Mouse (Mus musculus) MEL (cell line): ENCODE data around the gene Pip4k2b. TPM values are rescaled to one million over a fixed set of nuclear protein-coding genes. Genes with fewer than 3 reads are reported as not detected.
A peak's percentile ranks its signal among the peaks of the same experiment; 100 is the strongest.

ENCODE experiments used
- DNase-seq: peaks from one replicate; pipeline ENCODE4 v3.0.0; 2011; ENCODE audit warnings: low read depth, low spot score
- H3K27ac ChIP-seq: 2 replicates; pipeline ENCODE4 v1.5.1; 2012; ENCODE audit warnings: low read depth, mild to moderate bottlenecking, control low read depth, low read length, moderate library complexity; ENCODE audit not compliant: control insufficient read depth
- H3K27me3 ChIP-seq, 2 experiments: fragments of 150-350 bp in 1 of 2; sonication (generic) in 1 of 2; 2 replicates each; pipeline ENCODE4 v1.6.1; 2012; ENCODE audit warnings: low read length in 2 of 2, mild to moderate bottlenecking in 2 of 2, improper control_type of control experiment in 1 of 2, moderate library complexity in 1 of 2; ENCODE audit not compliant: insufficient read depth in 2 of 2, control insufficient read depth in 1 of 2
- H3K36me3 ChIP-seq, 2 experiments: 2 replicates each; pipeline ENCODE4 v1.6.1; 2012 to 2014; ENCODE audit warnings: low read length in 2 of 2, improper control_type of control experiment in 1 of 2, inconsistent platforms in 1 of 2, mild to moderate bottlenecking in 1 of 2; ENCODE audit not compliant: insufficient read depth in 2 of 2, control insufficient read depth in 1 of 2
- H3K4me1 ChIP-seq, 2 experiments: fragments of 150-350 bp in 1 of 2; sonication (generic) in 1 of 2; 2 replicates each; pipeline ENCODE4 v1.6.1; 2012; ENCODE audit warnings: low read length in 2 of 2, improper control_type of control experiment in 1 of 2, mild to moderate bottlenecking in 1 of 2; ENCODE audit not compliant: insufficient read depth in 2 of 2, control insufficient read depth in 1 of 2
- H3K4me3 ChIP-seq, 2 experiments: fragments of 150-350 bp in 1 of 2; sonication (generic) in 1 of 2; 2 replicates each; pipeline ENCODE4 v1.5.1; 2012; ENCODE audit warnings: low read depth in 2 of 2, low read length in 2 of 2, mild to moderate bottlenecking in 2 of 2, moderate library complexity in 2 of 2, control low read depth in 1 of 2, improper control_type of control experiment in 1 of 2; ENCODE audit not compliant: control insufficient read depth in 1 of 2, insufficient read depth in 1 of 2
- H3K79me2 ChIP-seq: 2 replicates; pipeline ENCODE4 v1.6.1; 2012; ENCODE audit warnings: mild to moderate bottlenecking, low read length, moderate library complexity; ENCODE audit not compliant: control insufficient read depth, poor library complexity, insufficient read depth
- H3K9ac ChIP-seq: 2 replicates; pipeline ENCODE4 v1.6.1; 2012; ENCODE audit warnings: low read depth, mild to moderate bottlenecking, control low read depth, low read length, moderate library complexity; ENCODE audit not compliant: control insufficient read depth, poor library complexity, severe bottlenecking
- H3K9me3 ChIP-seq: fragments of 150-350 bp; sonication (generic); replicated peaks from 2 replicates; pipeline ENCODE4 v1.6.1; 2012; ENCODE audit warnings: mild to moderate bottlenecking, low read length, improper control_type of control experiment, moderate library complexity; ENCODE audit not compliant: insufficient read depth
- BHLHE40 ChIP-seq: IDR thresholded peaks from 2 replicates; pipeline ENCODE4 v1.6.1; 2012; ENCODE audit warnings: low read depth, mild to moderate bottlenecking, inconsistent platforms, low read length, improper control_type of control experiment, borderline replicate concordance
- CTCF ChIP-seq, 3 experiments: IDR thresholded peaks in 2 of 3; conservative IDR thresholded peaks in 1 of 3; 2 replicates each; pipeline ENCODE4 v1.5.1; 2011 to 2012; ENCODE audit warnings: low read length in 3 of 3, low read depth in 2 of 3, mild to moderate bottlenecking in 2 of 3, improper control_type of control experiment in 1 of 3, inconsistent platforms in 1 of 3, mixed read lengths in 1 of 3, moderate library complexity in 1 of 3; ENCODE audit not compliant: control insufficient read depth in 1 of 3, insufficient read depth in 1 of 3, poor library complexity in 1 of 3, severe bottlenecking in 1 of 3
- EP300 ChIP-seq, 2 experiments: IDR thresholded peaks; 2 replicates each; pipeline ENCODE4 v1.6.1; 2011; ENCODE audit warnings: improper control_type of control experiment in 2 of 2, low read length in 2 of 2, low read depth in 1 of 2, mild to moderate bottlenecking in 1 of 2
- GABPA ChIP-seq: IDR thresholded peaks from 2 replicates; pipeline ENCODE4 v1.6.1; 2012; ENCODE audit warnings: low read depth, mild to moderate bottlenecking, inconsistent platforms, low read length, improper control_type of control experiment, moderate library complexity
- GATA1 ChIP-seq: IDR thresholded peaks from 2 replicates; pipeline ENCODE4 v1.6.1; 2011; ENCODE audit warnings: low read depth, low read length, improper control_type of control experiment
- HCFC1 ChIP-seq: IDR thresholded peaks from 2 replicates; pipeline ENCODE4 v1.6.1; 2012; ENCODE audit warnings: low read depth, mild to moderate bottlenecking, inconsistent platforms, low read length, improper control_type of control experiment, moderate library complexity
- JUND ChIP-seq: IDR thresholded peaks from 2 replicates; pipeline ENCODE4 v1.6.1; 2011; ENCODE audit warnings: low read depth, mild to moderate bottlenecking, improper control_type of control experiment, low read length
- MAFK ChIP-seq: IDR thresholded peaks from 2 replicates; pipeline ENCODE4 v1.6.1; 2011; ENCODE audit warnings: low read depth, mild to moderate bottlenecking, low read length, improper control_type of control experiment, borderline replicate concordance
- MAX ChIP-seq: IDR thresholded peaks from 2 replicates; pipeline ENCODE4 v1.6.1; 2011; ENCODE audit warnings: low read length, improper control_type of control experiment
- MAZ ChIP-seq: IDR thresholded peaks from 2 replicates; pipeline ENCODE4 v1.6.1; 2012; ENCODE audit warnings: low read depth, mild to moderate bottlenecking, inconsistent platforms, low read length, improper control_type of control experiment
- MXI1 ChIP-seq: IDR thresholded peaks from 2 replicates; pipeline ENCODE4 v1.6.1; 2011; ENCODE audit warnings: mild to moderate bottlenecking, low read depth, low read length, improper control_type of control experiment
- MYB ChIP-seq: IDR thresholded peaks from 2 replicates; pipeline ENCODE4 v1.6.1; 2011; ENCODE audit warnings: mild to moderate bottlenecking, low read depth, low read length, improper control_type of control experiment
- MYC ChIP-seq: IDR thresholded peaks from 2 replicates; pipeline ENCODE4 v1.6.1; 2011; ENCODE audit warnings: low read depth, mild to moderate bottlenecking, low read length, improper control_type of control experiment, moderate library complexity
- NELFE ChIP-seq: IDR thresholded peaks from 2 replicates; pipeline ENCODE4 v1.6.1; 2011; ENCODE audit warnings: low read depth, low read length, improper control_type of control experiment
- NRF1 ChIP-seq: IDR thresholded peaks from 2 replicates; pipeline ENCODE4 v1.6.1; 2014; ENCODE audit warnings: low read depth, mild to moderate bottlenecking, inconsistent platforms, low read length, improper control_type of control experiment, moderate library complexity; ENCODE audit not compliant: poor library complexity, insufficient read depth, severe bottlenecking
- POLR2AphosphoS2 ChIP-seq: IDR thresholded peaks from 2 replicates; pipeline ENCODE4 v1.6.1; 2011; ENCODE audit warnings: low read length, improper control_type of control experiment
- RAD21 ChIP-seq: IDR thresholded peaks from 2 replicates; pipeline ENCODE4 v1.6.1; 2011; ENCODE audit warnings: mild to moderate bottlenecking, low read depth, low read length, improper control_type of control experiment
- RCOR1 ChIP-seq: IDR thresholded peaks from 2 replicates; pipeline ENCODE4 v1.6.1; 2012; ENCODE audit warnings: low read depth, mild to moderate bottlenecking, inconsistent platforms, low read length, improper control_type of control experiment
- SIN3A ChIP-seq: IDR thresholded peaks from 2 replicates; pipeline ENCODE4 v1.6.1; 2012; ENCODE audit warnings: low read length, improper control_type of control experiment, inconsistent platforms
- SMC3 ChIP-seq: IDR thresholded peaks from 2 replicates; pipeline ENCODE4 v1.6.1; 2011; ENCODE audit warnings: low read depth, low read length, improper control_type of control experiment
- TAL1 ChIP-seq: IDR thresholded peaks from 2 replicates; pipeline ENCODE4 v1.6.1; 2012; ENCODE audit warnings: mild to moderate bottlenecking, inconsistent platforms, low read length, moderate library complexity, mixed read lengths
- TBP ChIP-seq: IDR thresholded peaks from 2 replicates; pipeline ENCODE4 v1.8.0; 2011; ENCODE audit warnings: low read depth, low read length, improper control_type of control experiment
- USF1 ChIP-seq: IDR thresholded peaks from 2 replicates; pipeline ENCODE4 v1.6.1; 2014; ENCODE audit warnings: low read depth, mild to moderate bottlenecking, inconsistent platforms, low read length, improper control_type of control experiment, moderate library complexity
- USF2 ChIP-seq, 2 experiments: IDR thresholded peaks; 2 replicates each; pipeline ENCODE4 v1.6.1; 2011 to 2012; ENCODE audit warnings: improper control_type of control experiment in 2 of 2, low read length in 2 of 2, borderline replicate concordance in 1 of 2, inconsistent platforms in 1 of 2, low read depth in 1 of 2, mild to moderate bottlenecking in 1 of 2; ENCODE audit not compliant: insufficient read depth in 1 of 2
- ZC3H11A ChIP-seq: IDR thresholded peaks from 2 replicates; pipeline ENCODE4 v1.6.1; 2012; ENCODE audit warnings: low read depth, mild to moderate bottlenecking, inconsistent platforms, low read length, improper control_type of control experiment
- ZMIZ1 ChIP-seq: IDR thresholded peaks from 2 replicates; pipeline ENCODE4 v1.6.1; 2012; ENCODE audit warnings: low read depth, mild to moderate bottlenecking, inconsistent platforms, low read length, improper control_type of control experiment, moderate library complexity
- ZNF384 ChIP-seq: IDR thresholded peaks from 2 replicates; pipeline ENCODE4 v1.6.1; 2012; ENCODE audit warnings: low read depth, mild to moderate bottlenecking, inconsistent platforms, low read length, improper control_type of control experiment
- polyA plus RNA-seq, 2 experiments: library from polyadenylated mRNA; stranded (reverse) in 1 of 2; unstranded in 1 of 2; fragments of >175 nt in 1 of 2; fragments of >200 nt in 1 of 2; gene quantifications; 2 replicates each; pipeline versions ENCODE4 v1.2.1 to v1.2.4; 2012; ENCODE audit warnings: low replicate concordance in 2 of 2, low read depth in 1 of 2; ENCODE audit not compliant: insufficient read length in 2 of 2, insufficient read depth in 1 of 2, missing spikeins in 1 of 2
- total RNA-seq: library from RNA; depleted of rRNA; stranded (reverse); fragments of 300-350 nt; gene quantifications from 2 replicates; pipeline ENCODE4 v1.2.3, GENCODE M21; 2012

The Pip4k2b gene
- total and polyA plus RNA-seq, 3 experiments, result 40.2 to 57.3 (median 43.4) TPM

DNA sequence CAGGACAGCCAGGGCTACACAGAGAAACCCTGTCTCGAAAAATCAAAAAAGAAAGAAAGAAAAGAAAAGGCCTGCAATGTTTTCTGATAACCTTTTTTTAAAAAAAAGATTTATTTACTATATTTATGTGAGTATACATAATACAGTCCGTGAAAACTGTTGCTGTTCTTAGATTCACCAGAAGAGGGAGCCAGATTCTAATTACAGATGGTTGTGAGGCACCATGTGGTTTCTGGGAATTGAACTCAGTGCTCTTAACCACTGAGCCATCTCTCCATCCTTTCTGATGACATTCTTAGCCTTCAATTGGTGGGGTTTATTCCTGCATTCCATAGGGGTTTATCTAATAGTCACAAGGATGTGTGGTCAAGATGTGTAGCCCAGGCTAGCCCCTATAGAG lies 48.7 kb upstream of the Pip4k2b start:
- no peaks in the 10 kb centered on the region; a peak in 1 of 4 replicates for H3K27me3 ChIP-seq
- no peaks in the 10 kb centered on the region for H3K36me3 ChIP-seq
- no peak overlapping the region for H3K9ac ChIP-seq
- H3K4me1 ChIP-seq, result peaks cover 0 to 2% of the 10 kb centered on the region in 2 experiments; a peak in 1 of 4 replicates
- no peaks in the 10 kb centered on the region for H3K9me3 ChIP-seq
- no peak overlapping the region for H3K4me3 ChIP-seq
- H3K27ac ChIP-seq, result no peak overlapping the region
- H3K79me2 ChIP-seq, result no peaks in the 10 kb centered on the region
- TF ChIP-seq SMC3 (peak; percentile 92), NRF1 (no peak), MYB (no peak), RCOR1 (peak; percentile 59), MAFK (0 out of 2 replicates have a peak, but pooled peaks have one; percentile 19), USF1 (peak; percentile 70), USF2 (IDR thresholded peaks at IDR 0.05; ENCODE audit: borderline replicate concordance in 1 of 2, insufficient read depth in 1 of 2, low read depth in 1 of 2, low read length in 2 of 2) (no peak), GABPA (no peak), MYC (peak; percentile 99), NELFE (0 out of 2 replicates have a peak, but pooled peaks have one; percentile 15), BHLHE40 (peak; percentile 48), HCFC1 (peak; percentile 55; the same call in 1 of the 2 replicates), TAL1 (no peak), ZMIZ1 (no peak), EP300 (IDR thresholded peaks at IDR 0.05; ENCODE audit: low read depth in 1 of 2, low read length in 2 of 2) (no peak), TBP (peak; percentile 42), SIN3A (peak; percentile 88), RAD21 (peak; percentile 92), MAX (peak; percentile 91), MAZ (0 out of 2 replicates have a peak, but pooled peaks have one; percentile 42), JUND (peak; percentile 35; the same call in 1 of the 2 replicates), ZC3H11A (peak; percentile 93), ZNF384 (peak; percentile 79), GATA1 (no peak), CTCF (IDR thresholded peaks at IDR 0.05 in 2 of 3, conservative IDR thresholded peaks at IDR 0.05 in 1 of 3; ENCODE audit: control insufficient read depth in 1 of 3, insufficient read depth in 1 of 3, low read depth in 2 of 3, low read length in 3 of 3, poor library complexity in 1 of 3, severe bottlenecking in 1 of 3) (peak; percentile 46 to 89 (median 76)), POLR2AphosphoS2 (no peak), MXI1 (peak; percentile 85)
- DNase-seq, result peak; percentile 92
